ENCODE assay signal across 11 mouse cellular contexts in the genomic region with DNA sequence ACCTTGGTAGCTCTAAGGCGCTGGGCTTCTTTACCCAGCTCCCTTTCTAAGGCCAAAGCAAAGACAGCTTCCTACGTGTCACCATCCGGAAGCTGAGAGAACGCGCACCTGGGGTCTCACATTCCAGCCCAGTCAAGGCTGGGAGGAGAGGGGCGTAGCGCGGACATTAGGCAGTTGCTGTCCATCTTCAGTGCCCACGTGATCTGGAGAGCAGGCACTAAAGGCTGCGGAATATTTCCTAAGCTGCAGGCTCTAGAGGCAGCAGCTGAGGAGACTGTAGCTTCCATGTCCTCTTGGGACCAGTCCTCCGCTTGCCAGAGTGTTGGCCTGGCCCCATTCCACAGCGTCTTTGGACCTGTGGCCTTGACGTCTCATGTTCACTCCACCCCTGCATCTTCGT. TPM values are rescaled to one million over a fixed set of nuclear protein-coding genes. Genes with fewer than 3 reads are reported as not detected.
DNase-seq lines count a peak whose midpoint lies in the region; ATAC-seq lines count a peak whose summit lies in the region.
"Had no signal": no experiment of that assay in that cellular context is flagged by ENCODE, and none has a peak within 500 bp of the region (broad histone marks: within the 10 kb centered on the region; RNA-seq: fewer than 3 reads in every experiment).

No protein-coding gene starts in this region.

- under 1% methylated on average over 14 of the region's 14 CpGs for WGBS in midbrain, embryonic 11.5 days
- 2% methylated on average over 14 of the region's 14 CpGs for WGBS in midbrain, embryonic 13.5 days
- WGBS in embryonic facial prominence, embryonic 11.5 days, result 0% methylated on average over 14 of the region's 14 CpGs
- WGBS in neural tube, embryonic 12.5 days, result under 1% methylated on average over 14 of the region's 14 CpGs

- H3K4me3 ChIP-seq in midbrain, embryonic 11.5 days (ENCODE audit: low read depth, low read length), result no peak overlapping the region
- H3K4me3 ChIP-seq in midbrain, embryonic 13.5 days (replicated peaks), result no peak overlapping the region; the same call in 1 of the 2 replicates
- no peak overlapping the region for H3K4me3 ChIP-seq in embryonic facial prominence, embryonic 11.5 days (ENCODE audit: low read depth, low read length)
- H3K4me3 ChIP-seq in neural tube, embryonic 12.5 days, result no peak overlapping the region

- H3K36me3 ChIP-seq in midbrain, embryonic 11.5 days (ENCODE audit: control insufficient read depth, insufficient read depth, low read length), result no peaks in the 10 kb centered on the region
- no peaks in the 10 kb centered on the region for H3K36me3 ChIP-seq in midbrain, embryonic 13.5 days
- H3K36me3 ChIP-seq in embryonic facial prominence, embryonic 11.5 days (replicated peaks; ENCODE audit: control insufficient read depth, insufficient read depth, low read depth, low read length), result no peaks in the 10 kb centered on the region
- no peaks in the 10 kb centered on the region for H3K36me3 ChIP-seq in neural tube, embryonic 12.5 days

- no peak for ATAC-seq in midbrain, embryonic 11.5 days (ENCODE audit: low FRiP score)
- no peak for ATAC-seq in midbrain, embryonic 13.5 days
- ATAC-seq in embryonic facial prominence, embryonic 11.5 days (replicated peaks; ENCODE audit: insufficient number of reproducible peaks, low FRiP score, low TSS enrichment, low read depth), result no peak
- ATAC-seq in neural tube, embryonic 12.5 days (ENCODE audit: low FRiP score, low read depth), result no peak
- no peak for ATAC-seq in granulocyte monocyte progenitor cell, adult 5-6 weeks (replicated peaks; ENCODE audit: poor library complexity, severe bottlenecking)

- H3K4me2 ChIP-seq in midbrain, embryonic 11.5 days, result 0 out of 2 replicates have a peak overlapping the region, but pooled peaks have one; percentile 6
- H3K4me2 ChIP-seq in midbrain, embryonic 13.5 days (replicated peaks), result no peak overlapping the region
- no peak overlapping the region; the same call in 1 of the 2 replicates for H3K4me2 ChIP-seq in embryonic facial prominence, embryonic 11.5 days (ENCODE audit: low read depth, low read length)
- H3K4me2 ChIP-seq in neural tube, embryonic 12.5 days (replicated peaks), result peak overlapping the region; percentile 20; the same call in 1 of the 2 replicates

- H3K27ac ChIP-seq in midbrain, embryonic 11.5 days (ENCODE audit: low read depth, low read length), result no peak overlapping the region
- H3K27ac ChIP-seq in midbrain, embryonic 13.5 days, result no peak overlapping the region
- no peak overlapping the region for H3K27ac ChIP-seq in embryonic facial prominence, embryonic 11.5 days (replicated peaks; ENCODE audit: low read depth, low read length)
- H3K27ac ChIP-seq in neural tube, embryonic 12.5 days, result no peak overlapping the region

- H3K27me3 ChIP-seq in midbrain, embryonic 11.5 days (ENCODE audit: control insufficient read depth, insufficient read depth, low read length), result peaks cover 96% of the 10 kb centered on the region
- peaks cover 98% of the 10 kb centered on the region for H3K27me3 ChIP-seq in midbrain, embryonic 13.5 days
- H3K27me3 ChIP-seq in embryonic facial prominence, embryonic 11.5 days (ENCODE audit: control insufficient read depth, insufficient read depth, low read length), result peaks cover 66% of the 10 kb centered on the region
- H3K27me3 ChIP-seq in neural tube, embryonic 12.5 days (replicated peaks), result peaks cover 94% of the 10 kb centered on the region

- no peak overlapping the region for H3K9ac ChIP-seq in midbrain, embryonic 11.5 days (ENCODE audit: low read length)
- no peak overlapping the region for H3K9ac ChIP-seq in midbrain, embryonic 13.5 days (replicated peaks)
- H3K9ac ChIP-seq in embryonic facial prominence, embryonic 11.5 days (replicated peaks; ENCODE audit: low read length), result no peak overlapping the region
- no peak overlapping the region for H3K9ac ChIP-seq in neural tube, embryonic 12.5 days

- peak; percentile 94 for DNase-seq in midbrain, embryonic 11.5 days (ENCODE audit: low spot score, missing footprints)
- DNase-seq in embryonic facial prominence, embryonic 11.5 days (ENCODE audit: low spot score), result peak; percentile 30
- DNase-seq in heart, postnatal 14 days, result peak; percentile 68 to 76
- no peak for DNase-seq in ovary, postnatal 14 days (ENCODE audit: low spot score)
- DNase-seq in gastrocnemius, postnatal 4 days (ENCODE audit: low spot score in 2 of 2), result no peak
- DNase-seq: layer of hippocampus, postnatal 36 days; thymus, postnatal 25 days had no signal

- intact Hi-C loops in heart, postnatal 14 days (cut with DNase I), result no loop called here

- H3K4me1 ChIP-seq in midbrain, embryonic 11.5 days (ENCODE audit: control insufficient read depth, insufficient read depth, low read length), result peaks cover 16% of the 10 kb centered on the region
- peaks cover 29% of the 10 kb centered on the region for H3K4me1 ChIP-seq in midbrain, embryonic 13.5 days (replicated peaks)
- peaks cover 3% of the 10 kb centered on the region; the same call in 1 of the 2 replicates for H3K4me1 ChIP-seq in embryonic facial prominence, embryonic 11.5 days (ENCODE audit: control insufficient read depth, insufficient read depth, low read length)
- peaks cover 26% of the 10 kb centered on the region for H3K4me1 ChIP-seq in neural tube, embryonic 12.5 days

- H3K9me3 ChIP-seq in midbrain, embryonic 11.5 days (ENCODE audit: control insufficient read depth, low read length), result no peaks in the 10 kb centered on the region
- H3K9me3 ChIP-seq in midbrain, embryonic 13.5 days, result no peaks in the 10 kb centered on the region; the same call in 1 of the 2 replicates
- H3K9me3 ChIP-seq in embryonic facial prominence, embryonic 11.5 days (replicated peaks; ENCODE audit: control insufficient read depth, low read length), result no peaks in the 10 kb centered on the region
- no peaks in the 10 kb centered on the region for H3K9me3 ChIP-seq in neural tube, embryonic 12.5 days

RNA-seq across cellular contexts. Expression of gene Tbx20, which starts 3.9 kb away (rescaled TPM):
- 0.07 and 0.08 TPM in 2 replicates for polyA plus RNA-seq in midbrain, embryonic 11.5 days (2014; fragmentation: Nextera tagmentation; extraction: Ambion mirVana)
- polyA plus RNA-seq in midbrain, embryonic 13.5 days (2015; fragmentation: Nextera tagmentation; extraction: Ambion mirVana), result 0.08 and 0.15 TPM in 2 replicates
- 0.84 and 0.85 TPM in 2 replicates for polyA plus RNA-seq in embryonic facial prominence, embryonic 11.5 days (2014; fragmentation: Nextera tagmentation; extraction: Ambion mirVana)
- 100 to 1,000 TPM; 115 to 118 TPM for total RNA-seq in heart, postnatal 14 days (2021)
- 0.15 and 0.40 TPM in 2 replicates for polyA plus RNA-seq in neural tube, embryonic 12.5 days (2016; fragmentation: Nextera tagmentation; extraction: Ambion mirVana)
- total RNA-seq in granulocyte monocyte progenitor cell, adult 5-6 weeks (2014; fragmentation: Nextera tagmentation), result not detected in 2 replicates
- not detected in 2 replicates for total RNA-seq in granulocyte monocyte progenitor cell, adult 5-6 weeks (2017)
- total RNA-seq in gastrocnemius, postnatal 4 days (2021), result under 1 TPM in 1 of 2 experiments, not detected in 1; 0.25 TPM
- total RNA-seq: layer of hippocampus, postnatal 36 days had no signal
- polyA plus RNA-seq: gonadal fat pad, adult 2 months had no signal

Comparison
In these comparisons a context has a peak if more than half of its experiments do, and no peak if none do; other contexts are left out.
1. H3K4me2 ChIP-seq: peak in midbrain, embryonic 11.5 days (single experiment) and neural tube, embryonic 12.5 days (single experiment); none in midbrain, embryonic 13.5 days (single experiment) and embryonic facial prominence, embryonic 11.5 days (single experiment).
2. DNase-seq: peak in midbrain, embryonic 11.5 days (single experiment), embryonic facial prominence, embryonic 11.5 days (single experiment) and heart, postnatal 14 days (2 of 2); none in ovary, postnatal 14 days (single experiment) and gastrocnemius, postnatal 4 days (0 of 2).